Mouse (Mus musculus) MEL-GATA-1-ER (cell line): Measurements from ENCODE around the gene Ncapd3.

Experiments used
- DNase-seq: peaks from one replicate; pipeline ENCODE4 v3.0.0-alpha.2; 2012; ENCODE audit warnings: low read depth; ENCODE audit errors: extremely low read depth

Ncapd3 gene

DNA sequence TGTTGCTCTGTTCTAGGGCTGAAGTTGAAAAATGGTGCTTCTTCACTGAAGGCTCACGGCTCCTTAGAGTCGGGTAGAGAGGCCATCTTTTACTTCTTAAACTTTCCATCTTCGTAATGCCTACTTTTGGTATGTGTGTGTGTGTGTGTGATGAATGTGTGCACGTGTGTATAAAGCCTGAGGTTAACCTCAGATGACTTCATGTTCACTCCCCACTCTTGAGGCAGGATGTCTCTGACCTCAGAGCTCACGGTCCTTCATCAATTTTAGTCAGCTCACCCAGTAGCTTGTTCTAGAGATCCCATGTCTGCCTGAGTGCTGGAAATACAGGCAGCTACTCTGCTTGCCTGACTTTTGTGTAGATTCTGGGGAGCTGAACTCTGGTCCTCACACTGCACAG lies 13.9 kb downstream of the Ncapd3 start:
- no peak for DNase-seq

DNA sequence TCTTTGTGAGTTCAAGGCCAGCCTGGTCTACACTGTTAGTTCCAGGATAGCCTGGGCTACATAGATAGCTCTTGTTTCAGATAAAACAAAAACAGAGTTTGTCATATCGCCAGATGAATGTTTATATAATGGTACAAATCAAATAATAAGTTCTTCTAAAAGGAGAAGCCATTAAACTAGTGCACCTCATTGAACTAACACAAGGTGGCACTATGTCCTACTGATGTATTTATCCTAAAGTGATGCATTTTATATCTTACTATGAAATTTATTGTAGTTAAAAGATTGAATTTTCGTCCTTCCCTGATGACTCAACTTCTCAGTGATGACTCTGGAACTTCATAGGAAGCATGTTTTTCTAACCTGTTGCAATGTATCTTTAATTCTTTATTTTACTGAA lies 19.5 kb downstream of the Ncapd3 start:
- no peak for DNase-seq

DNA sequence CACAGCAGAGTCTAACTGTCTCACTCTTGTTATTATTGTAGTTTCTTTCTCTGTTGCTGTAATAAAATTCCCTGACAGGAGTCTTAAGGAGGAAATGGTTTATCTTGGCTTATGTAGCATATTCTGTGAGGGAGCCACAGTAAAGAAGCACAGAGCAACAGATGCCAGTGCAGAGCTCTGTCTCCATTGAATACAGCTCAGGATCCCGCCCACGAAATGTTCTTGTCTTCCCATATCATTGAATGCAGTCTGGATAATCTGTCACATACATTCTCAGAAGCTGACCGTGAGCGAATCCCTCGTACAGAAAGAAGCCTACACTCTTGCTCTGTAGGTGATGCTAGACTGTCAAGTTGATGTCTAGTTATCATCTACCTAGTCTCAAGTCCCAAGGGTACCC lies 28.4 kb downstream of the Ncapd3 start:
- DNase-seq = no peak

DNA sequence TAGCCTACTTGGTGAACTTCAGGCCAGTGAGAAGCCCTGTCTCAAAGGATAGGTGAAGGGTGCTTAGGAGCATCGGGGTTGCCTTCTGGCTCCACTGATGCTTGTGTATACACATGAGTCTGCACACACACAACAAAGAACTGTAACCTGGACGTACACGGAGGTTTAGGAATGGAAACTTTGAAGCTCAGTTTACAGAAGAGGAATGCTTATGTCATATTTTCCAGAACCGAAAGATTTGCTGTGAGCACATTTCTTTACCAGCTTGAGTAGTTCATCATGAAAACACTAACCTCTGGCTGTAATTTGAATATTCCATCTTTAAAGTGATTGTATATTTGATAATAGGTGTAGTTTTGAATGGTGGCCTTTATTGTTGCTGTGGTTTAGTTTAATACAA lies 40.9 kb downstream of the Ncapd3 start:
- no peak for DNase-seq

DNA sequence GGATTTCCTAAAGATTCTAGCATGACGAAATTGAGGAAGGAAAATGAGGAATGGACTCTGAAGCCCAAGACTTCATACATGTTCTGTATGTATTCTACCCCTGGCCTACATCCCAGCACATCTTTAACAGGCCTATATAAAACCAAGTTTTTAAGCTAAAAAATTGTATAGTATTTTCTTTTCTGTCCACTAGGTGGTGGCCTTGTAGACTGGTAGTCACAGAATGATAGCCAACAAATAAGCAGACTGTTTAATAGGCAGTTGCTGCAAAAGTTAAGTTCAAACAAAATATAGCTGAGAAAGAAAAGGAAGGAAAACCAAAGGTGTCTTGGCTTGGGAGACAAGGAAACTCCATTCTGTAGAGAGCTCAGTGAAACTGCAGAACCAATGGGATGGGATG lies 44.7 kb downstream of the Ncapd3 start:
- DNase-seq = peak; percentile 10

DNA sequence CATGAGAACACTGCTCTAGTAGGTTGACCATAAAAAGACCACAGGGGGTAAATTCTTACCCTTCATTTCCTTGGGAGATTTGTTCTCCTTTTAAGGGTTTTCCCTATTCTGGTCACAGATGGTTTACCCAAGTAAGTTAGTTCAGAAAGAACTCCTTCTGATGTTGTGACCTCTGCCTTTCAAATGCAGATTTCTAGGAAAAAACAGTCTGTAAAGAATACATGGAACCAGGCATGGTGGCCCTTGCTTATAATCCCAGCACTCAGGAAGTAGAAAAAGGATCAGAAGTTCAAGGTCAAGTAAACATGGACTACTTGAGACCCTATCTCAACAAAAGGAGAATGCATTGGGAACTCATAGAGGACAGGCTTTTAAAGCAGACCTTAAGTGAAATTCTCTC lies 45.8 kb downstream of the Ncapd3 start:
- DNase-seq = no peak

DNA sequence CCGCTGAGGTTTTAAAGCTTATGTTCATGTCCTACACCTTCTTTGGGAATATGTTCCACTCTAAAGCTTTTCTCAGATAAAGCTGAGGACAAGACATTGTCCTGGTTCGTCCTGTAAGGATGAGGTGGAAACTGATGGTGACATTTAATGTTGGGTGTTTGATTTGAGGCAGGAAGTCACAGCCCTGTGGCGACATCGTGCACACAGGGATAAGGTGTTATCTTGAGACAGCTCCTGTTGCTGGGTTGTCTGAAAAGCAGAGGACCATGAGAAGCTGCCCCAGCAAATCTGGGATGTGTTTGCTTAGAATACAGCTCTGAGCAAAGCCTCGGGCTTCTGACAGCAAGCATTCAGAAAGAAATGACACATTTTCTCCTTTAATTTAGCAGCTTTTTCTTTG lies 56.3 kb downstream of the Ncapd3 start:
- DNase-seq = no peak

DNA sequence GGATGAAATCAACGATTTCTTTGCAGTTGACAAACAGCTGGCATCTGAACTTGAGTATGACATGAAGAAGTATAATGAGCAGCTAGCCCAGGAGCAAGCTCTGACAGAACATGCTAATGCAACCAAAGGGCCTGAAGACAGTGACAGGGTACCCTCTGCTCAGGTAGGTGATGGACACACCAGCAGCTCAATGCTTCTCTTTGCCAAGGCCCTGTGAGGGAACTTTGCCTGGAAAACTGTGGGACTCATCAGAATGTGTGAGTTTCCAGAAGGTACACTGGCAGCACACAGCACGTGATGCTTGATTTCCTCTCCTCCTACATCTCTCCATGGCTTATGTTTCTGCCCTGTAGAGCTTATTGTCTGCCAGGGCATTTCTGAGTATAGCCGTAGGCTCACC lies 57.4 kb downstream of the Ncapd3 start:
- no peak for DNase-seq

DNA sequence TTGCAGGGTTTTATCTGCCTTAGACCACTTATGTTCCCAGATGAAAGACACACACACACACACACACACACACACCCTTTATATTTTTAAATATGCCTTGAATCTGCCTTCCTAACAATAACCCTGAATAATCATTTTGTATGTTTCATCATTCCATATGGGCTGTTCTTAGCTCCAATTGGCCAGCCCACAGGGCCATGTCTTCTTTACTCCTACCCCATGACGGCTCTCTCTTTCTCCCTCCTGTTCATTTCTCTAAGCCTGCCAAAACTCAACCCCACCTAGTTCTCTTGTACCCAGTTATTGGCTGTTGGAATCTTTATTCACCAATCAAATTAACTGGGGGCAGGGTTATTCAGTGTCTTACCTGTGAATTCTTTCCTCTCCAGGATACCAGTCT lies 60.2 kb downstream of the Ncapd3 start:
- DNase-seq = no peak

DNA sequence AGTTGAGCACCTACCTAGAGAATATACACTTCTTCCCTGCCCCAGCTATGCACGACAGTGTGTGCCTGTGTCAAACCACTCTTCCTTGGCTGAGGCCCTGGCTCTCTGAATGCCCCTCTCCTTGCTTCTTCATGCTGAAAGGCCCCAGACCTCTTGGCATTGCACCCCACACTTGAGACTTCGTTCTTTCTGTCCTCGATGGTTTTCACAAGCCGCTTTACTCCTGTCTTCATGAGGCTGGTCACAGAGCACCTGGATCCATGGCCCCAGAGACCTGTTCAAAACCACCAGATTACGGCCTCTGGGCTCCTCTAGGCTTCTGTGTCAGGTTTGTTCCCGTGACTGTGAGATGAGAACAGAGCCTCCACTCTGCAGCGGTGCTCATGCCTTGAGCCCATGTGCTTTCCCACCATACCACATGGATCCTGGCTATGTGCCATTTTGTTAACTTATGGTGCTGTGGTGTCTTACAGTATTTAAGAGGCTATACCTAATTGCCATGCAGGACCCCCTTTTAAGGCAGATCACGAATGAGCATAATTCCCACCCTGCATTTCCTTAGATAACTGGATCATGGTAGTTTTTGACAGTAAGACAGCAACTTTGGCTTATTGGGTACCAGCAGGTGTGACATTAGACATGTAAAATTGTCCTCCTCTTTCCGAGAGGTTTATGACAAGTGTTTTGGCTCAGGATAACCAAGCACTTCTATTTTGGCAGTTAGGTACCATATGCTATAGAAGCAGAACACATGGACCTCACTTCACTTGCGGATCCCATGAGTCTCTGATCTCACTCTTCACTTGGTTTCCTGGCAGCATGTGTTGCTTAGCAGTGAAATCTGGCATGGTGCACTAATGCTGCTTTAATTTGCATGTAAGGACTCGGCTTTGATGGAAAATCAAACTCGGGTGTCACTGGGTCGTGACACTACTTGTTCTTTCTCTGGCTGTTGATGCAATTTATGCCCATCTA lies 61.1 kb downstream of the Ncapd3 start:
- DNase-seq = no peak

DNA sequence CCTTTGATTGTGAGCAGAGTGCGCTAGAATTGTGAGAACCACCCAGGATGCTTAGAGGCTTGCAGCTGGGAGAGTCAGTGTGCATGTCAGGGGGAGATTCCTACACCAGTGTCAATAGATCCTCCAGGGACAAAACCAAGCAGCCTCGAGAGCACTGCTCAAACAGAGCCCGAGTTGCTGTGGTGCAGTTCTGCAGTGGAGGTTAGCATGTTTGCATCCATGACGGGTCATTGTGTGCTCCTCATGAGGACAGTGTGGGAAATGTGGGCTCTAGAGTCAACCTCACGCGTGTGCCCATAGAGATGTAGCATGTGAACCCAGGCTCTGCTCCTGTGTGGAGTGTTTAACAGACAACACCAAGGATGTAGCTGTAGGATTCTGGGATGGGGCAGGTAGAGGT lies 62.9 kb downstream of the Ncapd3 start:
- DNase-seq = no peak

DNA sequence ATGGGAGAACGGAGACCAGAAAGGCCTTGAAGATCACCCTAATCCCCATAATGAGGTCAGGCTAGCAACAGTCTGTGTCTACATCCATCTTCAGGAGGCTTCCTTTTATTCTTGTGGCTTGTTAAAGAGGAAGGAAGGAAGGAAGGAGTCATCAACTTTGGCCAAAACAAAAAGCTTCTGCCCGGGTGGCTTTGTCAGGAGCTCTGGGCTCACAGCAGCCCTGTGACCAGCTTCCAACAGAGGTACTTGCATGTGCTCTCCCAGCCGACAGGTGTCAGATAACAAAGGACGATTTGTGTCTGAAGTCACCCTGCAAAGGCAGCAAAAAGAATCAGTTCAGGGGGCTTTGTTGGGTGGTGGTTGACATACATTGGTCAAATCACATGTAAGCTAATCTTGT lies 68.1 kb downstream of the Ncapd3 start:
- no peak for DNase-seq

DNA sequence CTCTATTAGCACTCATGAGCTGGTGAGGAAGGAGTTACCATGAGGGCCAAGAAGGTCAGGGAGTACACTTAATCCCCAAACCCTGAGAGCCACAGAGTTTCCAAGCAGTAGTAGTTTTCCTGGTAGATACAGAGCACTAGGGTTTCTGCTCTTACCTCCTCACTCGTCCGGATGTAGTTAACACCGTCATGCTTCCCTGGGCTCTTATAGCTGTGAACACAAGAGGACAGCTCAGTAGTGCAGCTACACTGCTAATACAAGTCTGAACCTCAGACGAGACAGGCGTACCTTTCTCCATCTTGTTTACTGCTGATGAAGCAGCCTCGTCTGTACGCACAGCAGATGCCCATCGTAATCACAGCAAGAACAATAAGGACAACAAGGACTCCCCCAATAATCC lies 68.6 kb downstream of the Ncapd3 start:
- no peak for DNase-seq

DNA sequence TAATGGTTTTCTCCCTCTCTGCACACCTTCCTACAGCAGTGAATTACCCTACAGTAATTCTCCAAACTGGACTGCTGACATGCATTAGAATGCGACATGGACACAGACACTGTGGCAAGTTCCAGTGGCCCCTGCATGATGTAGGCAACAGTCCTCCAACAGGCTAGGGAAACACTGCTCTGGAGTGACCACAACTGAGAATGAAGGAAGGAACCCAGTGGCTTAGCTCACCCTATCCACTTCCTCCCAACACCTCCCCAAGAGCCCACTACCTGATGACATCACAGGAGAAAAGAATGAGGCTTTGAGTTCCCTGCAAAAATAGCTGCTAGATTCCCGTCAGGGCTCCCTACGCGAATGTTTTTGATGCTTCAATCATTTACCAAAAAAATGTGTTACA lies 69.5 kb downstream of the Ncapd3 start:
- DNase-seq = no peak

DNA sequence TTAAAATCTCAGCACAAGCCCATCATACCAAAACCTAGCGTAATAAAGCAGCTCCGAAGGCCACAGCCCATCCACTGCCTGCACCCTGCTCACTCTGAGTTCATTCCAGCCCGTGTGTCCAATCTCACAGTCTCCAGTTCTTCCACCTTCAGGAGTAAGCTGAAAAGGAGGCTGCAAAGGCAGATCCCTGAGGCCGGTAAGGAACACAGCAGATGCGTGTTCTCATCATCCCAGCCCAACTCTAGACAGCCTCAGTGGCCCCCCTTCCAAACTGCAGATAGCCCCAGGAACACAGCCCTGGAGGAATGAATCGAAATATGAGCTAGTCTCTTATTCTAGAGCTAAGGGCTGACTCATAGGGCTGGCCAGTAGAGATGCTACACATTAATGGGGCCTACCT lies 71.5 kb downstream of the Ncapd3 start:
- no peak for DNase-seq

DNA sequence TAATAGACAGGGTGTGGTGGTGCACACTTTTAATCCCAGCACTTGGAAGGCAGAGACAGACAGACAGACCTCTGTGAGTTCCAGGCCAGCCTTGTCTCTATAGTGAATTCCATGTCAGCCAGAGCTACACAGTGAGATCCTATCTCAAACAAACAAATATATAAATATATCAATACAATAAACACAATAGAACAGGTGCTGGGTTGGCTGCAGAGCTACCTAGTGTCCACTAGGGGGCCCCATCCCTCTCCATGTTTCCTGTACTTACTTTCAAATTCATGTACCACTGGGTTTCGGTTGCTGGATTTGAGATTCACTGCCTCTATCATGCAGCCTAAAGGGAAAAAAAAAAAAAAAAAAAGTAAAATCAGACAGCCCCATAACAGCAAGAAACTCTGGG lies 76.1 kb downstream of the Ncapd3 start:
- peak; percentile 50 for DNase-seq

DNA sequence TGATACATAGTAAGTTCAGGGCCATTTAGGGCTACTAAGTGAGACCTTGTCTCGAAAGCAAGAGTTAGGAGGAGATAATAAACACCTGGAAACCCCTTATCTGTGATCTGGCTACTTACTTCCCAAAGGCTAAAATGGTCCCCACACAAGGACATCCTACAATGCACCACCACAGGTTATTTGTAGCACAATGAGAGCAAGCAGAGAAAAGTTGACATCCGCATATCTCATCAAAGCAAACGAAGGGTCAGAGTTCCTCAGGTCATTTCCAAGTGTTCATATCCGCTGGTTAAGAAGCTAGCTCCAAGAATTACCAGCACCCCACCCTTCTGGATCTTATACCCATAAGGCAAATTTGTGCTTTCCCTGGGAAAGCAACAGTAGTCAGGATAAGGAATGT lies 78.5 kb downstream of the Ncapd3 start:
- no peak for DNase-seq

DNA sequence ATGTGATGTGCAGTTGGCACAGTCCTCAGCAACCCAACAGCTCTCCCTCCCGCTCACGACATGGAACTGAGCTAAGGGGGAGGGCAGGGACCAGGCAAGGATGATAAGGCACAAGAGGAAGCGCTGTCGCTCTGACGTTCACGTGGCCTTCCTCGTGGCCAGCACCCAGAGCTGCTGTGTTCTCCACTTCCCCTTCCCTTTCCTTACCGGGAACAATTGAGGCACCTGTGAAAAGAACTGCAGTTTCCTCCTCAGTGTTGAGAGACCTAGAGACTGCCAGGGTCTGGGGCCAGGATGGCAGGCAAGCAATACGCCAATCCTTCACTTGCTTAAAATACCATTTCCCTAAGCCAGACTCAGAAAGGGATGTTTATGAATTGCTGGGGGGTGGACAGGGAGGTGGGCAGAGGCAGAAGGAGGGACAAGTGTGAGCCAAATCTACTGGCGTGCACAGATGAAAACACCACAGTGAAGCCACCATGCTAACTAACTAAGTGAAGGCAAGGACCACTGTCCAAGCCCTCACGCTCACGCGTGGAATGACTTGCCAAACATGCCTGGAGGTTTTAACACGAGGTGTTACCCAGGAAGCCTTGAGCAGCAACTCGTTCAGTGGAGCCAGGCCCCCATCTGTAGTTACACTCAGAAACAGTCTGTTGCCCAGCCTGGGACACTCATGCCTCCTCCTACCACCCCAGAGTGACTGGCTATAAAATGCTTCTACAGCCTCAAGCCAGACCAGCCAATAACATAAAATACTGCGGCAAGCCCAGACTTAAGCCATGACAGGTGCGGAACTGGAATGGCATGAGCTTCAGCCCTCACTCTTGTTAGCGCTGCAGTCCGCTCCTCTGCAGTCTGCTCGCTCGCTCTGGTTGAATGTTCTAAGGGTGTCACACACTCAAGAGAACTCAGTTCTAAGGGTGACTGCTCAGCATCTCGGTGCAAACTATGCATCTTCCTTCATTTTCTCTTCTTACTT lies 79.8 kb downstream of the Ncapd3 start:
- DNase-seq = peak; percentile 89

DNA sequence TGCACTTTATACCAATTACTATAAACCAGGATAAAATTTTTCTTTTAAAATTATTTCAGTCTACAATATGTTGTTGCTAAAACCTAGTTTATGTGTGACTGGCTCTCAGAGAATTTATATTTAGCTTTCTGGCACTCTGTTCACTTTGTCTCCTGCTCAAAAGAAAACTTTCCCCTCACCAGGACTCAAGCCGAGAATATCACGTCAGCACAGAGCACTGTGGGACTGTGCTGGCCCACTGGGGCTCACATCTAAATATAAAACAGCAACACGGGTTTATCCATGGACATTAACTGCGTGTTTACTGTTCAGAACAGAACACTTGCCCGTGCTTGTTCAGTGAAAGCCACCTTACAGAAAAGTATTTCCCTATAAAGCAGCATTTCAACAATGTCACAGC lies 80.7 kb downstream of the Ncapd3 start:
- no peak for DNase-seq

DNA sequence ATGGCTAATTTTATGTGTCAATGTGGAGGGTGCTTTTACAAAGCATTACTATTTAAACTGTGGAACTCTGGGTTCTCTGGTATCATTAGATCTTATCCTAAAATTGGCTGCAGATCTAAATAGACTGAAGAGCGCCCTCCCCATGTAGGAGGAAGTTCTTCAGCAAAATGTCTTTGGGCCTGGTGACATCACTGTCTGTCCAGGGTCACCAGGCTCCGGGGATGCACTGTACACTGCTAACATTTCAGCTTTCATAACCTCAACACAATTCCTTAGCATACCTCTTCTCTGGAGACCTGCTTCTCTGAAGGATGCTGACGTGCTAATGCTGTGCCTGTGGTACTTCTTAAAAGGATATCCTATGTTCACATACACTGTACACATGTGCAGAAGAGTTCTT lies 81.8 kb downstream of the Ncapd3 start:
- no peak for DNase-seq

DNA sequence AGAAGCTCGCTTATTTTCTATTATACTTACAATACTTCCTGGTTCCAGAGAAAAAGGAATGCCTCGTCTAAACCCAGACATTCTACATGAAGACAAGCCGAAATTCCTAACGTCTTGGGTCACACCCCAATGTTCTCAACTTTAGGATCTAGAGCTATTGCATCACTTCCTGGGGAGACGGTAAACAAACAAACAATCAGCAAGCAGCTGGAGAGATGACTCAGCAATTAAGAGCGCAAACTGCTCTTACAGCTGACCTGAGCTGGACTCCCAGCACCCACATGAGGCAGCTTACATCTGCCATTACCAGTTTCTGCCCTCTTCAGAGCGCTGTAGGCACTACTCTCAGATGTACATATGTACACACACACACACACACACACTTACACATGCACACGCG lies 91.3 kb downstream of the Ncapd3 start:
- DNase-seq = no peak

DNA sequence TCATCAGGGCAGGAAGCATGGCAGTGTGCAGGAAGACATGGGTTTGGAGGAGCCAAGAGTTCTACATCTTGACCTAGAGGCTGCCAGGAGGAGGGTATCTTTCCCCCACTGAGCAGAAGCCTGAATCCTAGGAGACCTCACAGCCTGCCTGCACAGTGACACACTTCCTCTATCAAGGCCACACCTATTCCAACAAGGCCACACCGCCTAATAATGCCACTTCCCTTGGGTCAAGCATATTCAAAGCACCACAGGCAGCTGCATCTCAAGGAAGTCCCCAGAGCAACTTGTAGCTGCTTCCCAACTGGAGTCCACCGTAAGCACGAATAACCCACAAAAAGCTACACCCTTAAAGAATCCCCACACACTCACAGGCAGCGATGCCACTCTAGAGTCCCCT lies 92.1 kb downstream of the Ncapd3 start:
- DNase-seq = no peak
